Mouse (Mus musculus): ENCODE results near the gene Olfr641. TPM values are rescaled to one million over a fixed set of nuclear protein-coding genes. Genes with fewer than 3 reads are reported as not detected.

Olfr641 gene
- polyA plus RNA-seq (2014; fragmentation: Illumina TruSeq; extraction: RNeasy Lipid Tissue Mini Kit (QIAGEN cat#74804); ENCODE audit: insufficient read depth, low read depth, low replicate concordance): not detected

DNA sequence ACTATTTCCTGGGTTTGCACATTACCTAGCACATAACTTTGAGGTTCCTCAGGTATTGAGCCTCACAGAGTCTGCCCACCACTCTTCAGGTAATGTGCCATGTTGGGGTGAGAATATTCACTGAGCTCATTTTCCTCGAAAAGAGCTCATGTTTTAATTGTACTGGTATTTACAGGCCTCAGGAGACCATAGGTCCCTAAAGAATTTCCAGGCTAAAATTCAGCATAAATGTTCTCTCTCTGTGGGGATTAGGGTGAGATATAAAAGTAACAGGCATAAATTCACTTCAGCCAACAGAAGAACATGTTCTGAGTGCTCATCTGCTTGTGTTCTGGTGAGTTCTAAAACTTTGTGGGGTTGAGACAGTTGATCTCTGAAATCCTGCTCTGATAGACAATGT is at the start of gene Olfr641:
Gene Olfr641 (plus strand): TSS at position 301 of the 400 bp plus-strand sequence.

GRCm38 (mm10) chr7:103998446-103998845 is 36.8 kb upstream of the Olfr641 start, which contains the start of gene Olfr638:
Gene Olfr638 (plus strand): TSS chr7:103998746.

DNA sequence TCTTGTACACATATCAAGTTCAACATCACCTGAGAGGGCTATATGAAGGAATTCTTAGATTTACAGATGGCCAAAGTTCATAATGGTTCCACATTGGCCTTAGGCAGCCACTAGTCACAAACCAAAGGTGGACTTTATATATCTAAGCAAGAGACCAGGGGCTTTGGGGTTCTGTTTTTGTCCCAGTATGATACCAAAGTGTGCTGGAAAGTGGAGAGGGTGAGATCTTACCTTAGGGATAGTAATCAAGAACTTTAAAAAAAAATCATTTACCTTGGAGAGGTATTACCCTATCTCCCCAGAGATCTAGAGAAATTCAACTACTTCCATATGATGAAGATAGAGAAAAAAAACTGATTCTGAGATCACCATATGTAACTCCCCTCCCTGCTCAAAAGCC is 18.0 kb upstream of the Olfr641 start, which contains the start of gene Olfr639:
Gene Olfr639 (minus strand): TSS at position 101 of the 400 bp plus-strand sequence.

GRCm38 (mm10) chr7:104025473-104025872 is 9.8 kb upstream of the Olfr641 start, which contains the start of gene Olfr640:
Gene Olfr640 (minus strand): TSS chr7:104025573.

GRCm38 (mm10) chr7:104052566-104052965 is 17.3 kb downstream of the Olfr641 start, which contains the start of gene Olfr642:
Gene Olfr642 (minus strand): TSS chr7:104052666.

DNA sequence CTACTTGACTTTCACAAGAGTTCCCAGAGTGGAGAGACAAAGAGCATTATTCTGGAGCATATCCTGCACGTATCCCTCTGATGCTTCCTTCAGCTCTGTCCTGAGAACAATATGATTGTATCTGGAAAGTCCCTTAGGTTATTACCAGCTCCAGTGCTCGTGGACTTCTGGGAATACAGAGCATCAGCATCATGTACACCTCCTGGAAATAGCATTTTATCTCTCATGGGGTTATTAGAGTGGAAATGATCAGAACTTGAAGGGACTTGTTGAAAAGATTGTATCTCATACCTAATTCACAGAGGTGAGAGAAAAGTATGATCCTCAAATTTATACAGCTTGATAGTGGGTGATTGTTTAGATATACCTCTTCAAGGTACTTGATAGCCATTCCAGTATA is 26.1 kb downstream of the Olfr641 start, which contains the start of gene 4930516K23Rik:
Gene 4930516K23Rik (minus strand): TSS at position 101 of the 400 bp plus-strand sequence.

DNA sequence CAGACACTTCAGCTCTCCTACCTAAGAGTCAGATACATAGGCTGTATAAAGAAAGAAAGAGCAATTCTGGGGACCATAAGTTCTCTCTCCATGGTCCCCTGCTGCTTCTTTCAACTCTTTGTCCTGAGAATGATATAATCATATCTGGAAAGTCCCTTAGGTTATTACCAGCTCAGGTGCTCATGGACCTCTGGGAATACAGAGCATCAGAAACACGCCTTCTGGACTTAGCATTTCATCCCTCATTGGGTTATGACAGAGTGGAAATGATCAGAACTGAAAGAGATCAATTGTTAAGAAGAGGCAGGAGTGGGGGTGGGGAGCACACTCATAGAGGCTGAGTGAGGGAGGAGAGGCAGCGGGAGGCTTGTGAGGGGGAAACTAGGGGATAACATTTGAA is 36.5 kb downstream of the Olfr641 start, which contains the start of gene Olfr644:
Gene Olfr644 (minus strand): TSS at position 101 of the 400 bp plus-strand sequence.

DNA sequence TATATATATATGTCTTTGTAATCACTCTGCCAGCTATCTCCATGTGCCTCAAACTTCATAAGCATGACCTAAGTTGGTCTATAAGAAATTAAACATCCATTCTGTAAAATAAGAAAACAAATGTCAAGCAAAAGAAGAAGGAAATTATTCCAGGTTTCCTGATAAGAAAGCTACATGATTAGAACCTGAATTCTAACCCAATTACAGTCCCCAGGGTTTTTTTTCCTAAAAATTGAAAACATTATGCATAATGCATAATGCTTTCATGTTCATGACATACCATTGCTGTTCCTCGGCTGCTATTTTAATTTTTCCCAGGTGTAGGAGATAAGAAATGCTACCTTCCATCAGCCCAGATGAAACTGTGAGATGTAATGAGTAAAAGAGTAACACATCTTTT is 50.1 kb downstream of the Olfr641 start, which contains the start of gene Olfr645:
Gene Olfr645 (minus strand): TSS at position 101 of the 400 bp plus-strand sequence.

Other genes starting within 250 kb of the Olfr641 start
- not detected for gene Olfr67, start 243.6 kb upstream of the Olfr641 start, polyA plus RNA-seq (2014; fragmentation: Illumina TruSeq; extraction: RNeasy Lipid Tissue Mini Kit (QIAGEN cat#74804); ENCODE audit: insufficient read depth, low read depth, low replicate concordance)
- 3,244 TPM for gene Hbb-bt, start 221.4 kb upstream of the Olfr641 start, polyA plus RNA-seq (2014; fragmentation: Illumina TruSeq; extraction: RNeasy Lipid Tissue Mini Kit (QIAGEN cat#74804); ENCODE audit: insufficient read depth, low read depth, low replicate concordance)
- 22,942 TPM for gene Hbb-bs, start 207.3 kb upstream of the Olfr641 start, polyA plus RNA-seq (2014; fragmentation: Illumina TruSeq; extraction: RNeasy Lipid Tissue Mini Kit (QIAGEN cat#74804); ENCODE audit: insufficient read depth, low read depth, low replicate concordance)
- not detected for gene Hbb-bh2, start 194.9 kb upstream of the Olfr641 start, polyA plus RNA-seq (2014; fragmentation: Illumina TruSeq; extraction: RNeasy Lipid Tissue Mini Kit (QIAGEN cat#74804); ENCODE audit: insufficient read depth, low read depth, low replicate concordance)
- not detected for gene Hbb-bh1, start 192.3 kb upstream of the Olfr641 start, polyA plus RNA-seq (2014; fragmentation: Illumina TruSeq; extraction: RNeasy Lipid Tissue Mini Kit (QIAGEN cat#74804); ENCODE audit: insufficient read depth, low read depth, low replicate concordance)
- gene Hbb-y, start 182.2 kb upstream of the Olfr641 start, polyA plus RNA-seq (2014; fragmentation: Illumina TruSeq; extraction: RNeasy Lipid Tissue Mini Kit (QIAGEN cat#74804); ENCODE audit: insufficient read depth, low read depth, low replicate concordance): not detected
- gene Olfr66, start 149.2 kb upstream of the Olfr641 start, polyA plus RNA-seq (2014; fragmentation: Illumina TruSeq; extraction: RNeasy Lipid Tissue Mini Kit (QIAGEN cat#74804); ENCODE audit: insufficient read depth, low read depth, low replicate concordance): not detected
- gene Olfr64, start 141.0 kb upstream of the Olfr641 start, polyA plus RNA-seq (2014; fragmentation: Illumina TruSeq; extraction: RNeasy Lipid Tissue Mini Kit (QIAGEN cat#74804); ENCODE audit: insufficient read depth, low read depth, low replicate concordance): not detected
- not detected for gene Olfr65, start 132.0 kb upstream of the Olfr641 start, polyA plus RNA-seq (2014; fragmentation: Illumina TruSeq; extraction: RNeasy Lipid Tissue Mini Kit (QIAGEN cat#74804); ENCODE audit: insufficient read depth, low read depth, low replicate concordance)
- not detected for gene Olfr631, start 106.6 kb upstream of the Olfr641 start, polyA plus RNA-seq (2014; fragmentation: Illumina TruSeq; extraction: RNeasy Lipid Tissue Mini Kit (QIAGEN cat#74804); ENCODE audit: insufficient read depth, low read depth, low replicate concordance)
- gene Olfr632, start 101.1 kb upstream of the Olfr641 start, polyA plus RNA-seq (2014; fragmentation: Illumina TruSeq; extraction: RNeasy Lipid Tissue Mini Kit (QIAGEN cat#74804); ENCODE audit: insufficient read depth, low read depth, low replicate concordance): not detected
- not detected for gene Olfr633, start 91.0 kb upstream of the Olfr641 start, polyA plus RNA-seq (2014; fragmentation: Illumina TruSeq; extraction: RNeasy Lipid Tissue Mini Kit (QIAGEN cat#74804); ENCODE audit: insufficient read depth, low read depth, low replicate concordance)
- not detected for gene Olfr635, start 64.3 kb upstream of the Olfr641 start, polyA plus RNA-seq (2014; fragmentation: Illumina TruSeq; extraction: RNeasy Lipid Tissue Mini Kit (QIAGEN cat#74804); ENCODE audit: insufficient read depth, low read depth, low replicate concordance)
- not detected for gene Olfr638, start 36.7 kb upstream of the Olfr641 start, polyA plus RNA-seq (2014; fragmentation: Illumina TruSeq; extraction: RNeasy Lipid Tissue Mini Kit (QIAGEN cat#74804); ENCODE audit: insufficient read depth, low read depth, low replicate concordance)
- not detected for gene Olfr639, start 18.1 kb upstream of the Olfr641 start, polyA plus RNA-seq (2014; fragmentation: Illumina TruSeq; extraction: RNeasy Lipid Tissue Mini Kit (QIAGEN cat#74804); ENCODE audit: insufficient read depth, low read depth, low replicate concordance)
- not detected for gene Olfr640, start 9.9 kb upstream of the Olfr641 start, polyA plus RNA-seq (2014; fragmentation: Illumina TruSeq; extraction: RNeasy Lipid Tissue Mini Kit (QIAGEN cat#74804); ENCODE audit: insufficient read depth, low read depth, low replicate concordance)
- not detected for gene Olfr642, start 17.2 kb downstream of the Olfr641 start, polyA plus RNA-seq (2014; fragmentation: Illumina TruSeq; extraction: RNeasy Lipid Tissue Mini Kit (QIAGEN cat#74804); ENCODE audit: insufficient read depth, low read depth, low replicate concordance)
- gene 4930516K23Rik, start 26.0 kb downstream of the Olfr641 start, polyA plus RNA-seq (2014; fragmentation: Illumina TruSeq; extraction: RNeasy Lipid Tissue Mini Kit (QIAGEN cat#74804); ENCODE audit: insufficient read depth, low read depth, low replicate concordance): not detected
- not detected for gene Olfr644, start 36.4 kb downstream of the Olfr641 start, polyA plus RNA-seq (2014; fragmentation: Illumina TruSeq; extraction: RNeasy Lipid Tissue Mini Kit (QIAGEN cat#74804); ENCODE audit: insufficient read depth, low read depth, low replicate concordance)
- gene Olfr645, start 50.0 kb downstream of the Olfr641 start, polyA plus RNA-seq (2014; fragmentation: Illumina TruSeq; extraction: RNeasy Lipid Tissue Mini Kit (QIAGEN cat#74804); ENCODE audit: insufficient read depth, low read depth, low replicate concordance): not detected
- not detected for gene Olfr646, start 69.4 kb downstream of the Olfr641 start, polyA plus RNA-seq (2014; fragmentation: Illumina TruSeq; extraction: RNeasy Lipid Tissue Mini Kit (QIAGEN cat#74804); ENCODE audit: insufficient read depth, low read depth, low replicate concordance)
- not detected for gene Ubqln5, start 94.4 kb downstream of the Olfr641 start, polyA plus RNA-seq (2014; fragmentation: Illumina TruSeq; extraction: RNeasy Lipid Tissue Mini Kit (QIAGEN cat#74804); ENCODE audit: insufficient read depth, low read depth, low replicate concordance)
- gene Olfr643, start 102.0 kb downstream of the Olfr641 start, polyA plus RNA-seq (2014; fragmentation: Illumina TruSeq; extraction: RNeasy Lipid Tissue Mini Kit (QIAGEN cat#74804); ENCODE audit: insufficient read depth, low read depth, low replicate concordance): not detected
- gene Ubqln3, start 107.8 kb downstream of the Olfr641 start, polyA plus RNA-seq (2014; fragmentation: Illumina TruSeq; extraction: RNeasy Lipid Tissue Mini Kit (QIAGEN cat#74804); ENCODE audit: insufficient read depth, low read depth, low replicate concordance): not detected
- not detected for gene Ubqlnl, start 115.1 kb downstream of the Olfr641 start, polyA plus RNA-seq (2014; fragmentation: Illumina TruSeq; extraction: RNeasy Lipid Tissue Mini Kit (QIAGEN cat#74804); ENCODE audit: insufficient read depth, low read depth, low replicate concordance)
- gene Olfm5, start 129.4 kb downstream of the Olfr641 start, polyA plus RNA-seq (2014; fragmentation: Illumina TruSeq; extraction: RNeasy Lipid Tissue Mini Kit (QIAGEN cat#74804); ENCODE audit: insufficient read depth, low read depth, low replicate concordance): not detected
- gene Olfr648, start 147.9 kb downstream of the Olfr641 start, polyA plus RNA-seq (2014; fragmentation: Illumina TruSeq; extraction: RNeasy Lipid Tissue Mini Kit (QIAGEN cat#74804); ENCODE audit: insufficient read depth, low read depth, low replicate concordance): not detected
- not detected for gene Olfr649, start 160.5 kb downstream of the Olfr641 start, polyA plus RNA-seq (2014; fragmentation: Illumina TruSeq; extraction: RNeasy Lipid Tissue Mini Kit (QIAGEN cat#74804); ENCODE audit: insufficient read depth, low read depth, low replicate concordance)
- gene Trim6, start 183.3 kb downstream of the Olfr641 start, polyA plus RNA-seq (2014; fragmentation: Illumina TruSeq; extraction: RNeasy Lipid Tissue Mini Kit (QIAGEN cat#74804); ENCODE audit: insufficient read depth, low read depth, low replicate concordance): 0.55 TPM
- gene Trim34a, start 209.0 kb downstream of the Olfr641 start, polyA plus RNA-seq (2014; fragmentation: Illumina TruSeq; extraction: RNeasy Lipid Tissue Mini Kit (QIAGEN cat#74804); ENCODE audit: insufficient read depth, low read depth, low replicate concordance): 16.4 TPM

Measured in lung, adult 10 weeks (tissue).